Mouse (Mus musculus) stomach, embryonic 15.5 days (tissue): ENCODE data around the gene Car14. TPM values are rescaled to one million over a fixed set of nuclear protein-coding genes. Genes with fewer than 3 reads are reported as not detected.

ENCODE experiments used
- ATAC-seq: fragments of 200-750 bp; cut with Nextera tagmentation; 2 replicates; pipeline ENCODE4 v1.8.0; 2017; ENCODE audit warnings: low read depth, moderate number of reproducible peaks, moderate TSS enrichment; ENCODE audit not compliant: insufficient read depth, low FRiP score
- H3K27ac ChIP-seq: fragments of 300-500 bp; sonication (generic); 2 replicates; pipeline ENCODE4 v1.5.1; 2015; ENCODE audit warnings: mild to moderate bottlenecking, inconsistent platforms
- H3K27me3 ChIP-seq: fragments of 300-500 bp; sonication (generic); replicated peaks from 2 replicates; pipeline ENCODE4 v1.6.1; 2015; ENCODE audit warnings: inconsistent platforms
- H3K36me3 ChIP-seq: fragments of 300-500 bp; sonication (generic); 2 replicates; pipeline ENCODE4 v1.6.1; 2015; ENCODE audit warnings: inconsistent platforms
- H3K4me1 ChIP-seq: fragments of 300-500 bp; sonication (generic); 2 replicates; pipeline ENCODE4 v1.6.1; 2015; ENCODE audit warnings: inconsistent platforms
- H3K4me2 ChIP-seq: fragments of 300-500 bp; sonication (generic); 2 replicates; pipeline ENCODE4 v1.6.1; 2015; ENCODE audit warnings: mild to moderate bottlenecking, inconsistent platforms
- H3K4me3 ChIP-seq: fragments of 300-500 bp; sonication (generic); replicated peaks from 2 replicates; pipeline ENCODE4 v1.5.1; 2015; ENCODE audit warnings: inconsistent platforms
- H3K9ac ChIP-seq: fragments of 300-500 bp; sonication (generic); 2 replicates; pipeline ENCODE4 v1.6.1; 2015; ENCODE audit warnings: inconsistent platforms
- H3K9me3 ChIP-seq: fragments of 300-500 bp; sonication (generic); 2 replicates; pipeline ENCODE4 v1.6.1; 2016; ENCODE audit warnings: inconsistent platforms
- WGBS: fragments of 180-500 bp; shearing (Covaris S2); methylation state at CpG from one replicate; pipeline ENCODE4 v1.1.7; 2015; 5-methylcytosine and 5-hydroxymethylcytosine counted together
- polyA plus RNA-seq: library from polyadenylated mRNA; unstranded; fragments of >200 nt; fragmentation: Nextera tagmentation; extraction: Ambion mirVana; gene quantifications from 2 replicates; pipeline ENCODE4 v1.2.1, GENCODE M21; 2015

The Car14 gene
- polyA plus RNA-seq, 1 experiment from 2014 or later = 3.0 TPM

DNA sequence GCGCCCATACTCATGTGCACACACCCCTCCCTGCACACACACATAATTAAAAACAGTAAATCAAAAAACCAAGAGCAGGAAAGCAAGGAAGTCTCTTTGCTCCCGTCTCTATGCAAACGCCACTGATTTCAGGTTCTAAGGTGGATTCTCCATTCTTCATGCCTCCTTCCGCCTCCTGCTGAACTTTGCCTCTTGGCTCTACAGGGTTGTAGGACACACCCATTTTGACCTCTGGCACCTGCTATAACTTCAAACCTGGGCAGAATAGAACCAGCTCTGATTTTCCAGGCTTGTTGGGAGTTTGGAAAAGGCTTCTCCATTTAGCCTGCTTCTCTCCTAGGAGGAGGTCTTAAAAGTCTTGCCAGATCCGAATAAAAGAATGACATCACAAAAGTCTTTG is 20.1 kb downstream of the Car14 start:
- Histone ChIP-seq H3K4me2 (no peak overlapping the region), H3K4me3 (no peak overlapping the region), H3K9ac (no peak overlapping the region), H3K27ac (0 out of 2 replicates have a peak overlapping the region, but pooled peaks have one; percentile 11), H3K36me3 (no peaks in the 10 kb centered on the region), H3K4me1 (peaks cover 11% of the 10 kb centered on the region; the same call in 1 of the 2 replicates), H3K9me3 (no peaks in the 10 kb centered on the region), H3K27me3 (no peaks in the 10 kb centered on the region)
- ATAC-seq = no peak
- WGBS = 75% methylated on average over 5 of the region's 5 CpGs

DNA sequence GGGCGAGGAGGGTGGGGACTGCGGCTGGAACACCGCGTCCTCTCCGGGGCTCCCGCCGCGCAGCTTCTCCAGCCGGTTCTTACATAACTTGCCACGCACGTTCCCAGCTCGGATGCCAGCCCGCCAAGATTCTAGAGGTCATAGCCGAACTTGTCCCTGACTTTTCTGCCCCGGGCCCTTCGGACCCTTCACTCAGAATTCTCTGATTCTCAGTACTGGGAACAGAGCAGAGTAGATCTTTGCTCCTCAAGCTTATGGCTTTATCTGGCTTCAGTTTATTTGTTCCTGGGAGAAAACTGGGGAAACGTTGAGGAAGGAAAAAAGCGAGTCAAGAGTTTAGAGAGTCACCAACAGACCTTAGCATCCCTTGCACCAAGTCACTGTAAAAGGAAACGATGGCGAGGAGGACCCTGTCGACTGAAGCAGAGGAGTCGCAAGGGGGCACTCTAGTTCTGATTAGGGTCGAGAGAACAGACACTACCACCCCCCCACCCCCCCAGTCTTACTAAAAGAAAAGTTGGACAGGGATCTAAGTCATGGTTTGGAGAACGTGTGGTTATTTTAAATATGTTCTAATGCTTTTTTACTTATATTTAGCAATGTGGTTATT is 21.6 kb downstream of the Car14 start:
- H3K4me2 ChIP-seq = peak overlapping the region; percentile 98
- H3K36me3 ChIP-seq = no peaks in the 10 kb centered on the region
- H3K9me3 ChIP-seq = no peaks in the 10 kb centered on the region
- WGBS = 2% methylated on average over 24 of the region's 24 CpGs
- peak overlapping the region; percentile 31; the same call in 1 of the 2 replicates for H3K27ac ChIP-seq
- H3K9ac ChIP-seq = peak overlapping the region; percentile 24; the same call in 1 of the 2 replicates
- no peak for ATAC-seq
- H3K4me1 ChIP-seq = peaks cover 11% of the 10 kb centered on the region; the same call in 1 of the 2 replicates
- peak overlapping the region; percentile 51 for H3K4me3 ChIP-seq
- no peaks in the 10 kb centered on the region for H3K27me3 ChIP-seq

DNA sequence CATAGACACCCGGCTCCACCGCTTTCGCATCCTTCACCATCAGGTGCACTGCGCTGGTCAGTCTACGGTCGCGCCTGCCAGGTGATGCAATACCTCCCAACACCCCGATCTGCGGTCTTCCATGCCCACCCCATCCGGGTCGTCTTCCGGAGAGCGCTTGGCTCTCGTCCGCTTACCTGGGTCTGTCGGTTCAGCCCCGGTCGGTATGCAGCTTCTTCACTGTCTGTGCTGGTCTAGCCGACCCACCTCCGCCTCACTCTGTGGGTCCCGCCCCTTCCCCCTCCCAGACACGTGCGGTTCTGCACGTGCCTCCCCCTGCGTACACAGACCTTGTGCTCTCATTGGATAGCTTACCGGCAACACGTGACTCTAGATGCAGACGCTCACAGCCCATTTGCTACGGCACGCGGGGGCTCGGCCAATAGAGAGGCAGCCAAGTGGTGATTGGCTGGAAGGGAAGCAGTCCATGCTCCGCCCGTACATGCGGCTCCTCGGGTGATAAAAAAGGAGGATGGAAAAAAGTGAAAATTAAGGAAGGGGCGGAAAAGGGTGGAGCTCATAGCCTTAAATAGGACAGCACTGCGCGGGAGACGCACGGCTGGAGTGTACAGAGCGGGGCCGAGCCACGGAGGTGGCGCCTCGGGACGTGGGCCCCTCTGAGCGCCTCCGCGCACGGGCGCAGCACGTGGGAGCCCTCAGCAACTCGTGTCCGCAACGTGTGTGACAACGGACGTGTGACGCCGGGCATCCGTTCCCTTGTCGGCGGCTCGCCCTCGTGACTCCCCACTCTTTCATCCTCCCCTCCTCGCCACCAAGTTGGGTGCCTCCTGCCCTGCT is 22.3 kb downstream of the Car14 start, which contains the start of gene Ciart:
TSS of gene Ciart (minus strand) at position 273 of the 837 bp plus-strand sequence.
- H3K4me3 ChIP-seq = peak within 1 kb of the TSS; percentile 51
- H3K9ac ChIP-seq = peak within 1 kb of the TSS; percentile 24; the same call in 1 of the 2 replicates
- no peaks in the 10 kb centered on the region for H3K36me3 ChIP-seq
- peak; percentile 98 for ATAC-seq
- peak within 1 kb of the TSS; percentile 31; the same call in 1 of the 2 replicates for H3K27ac ChIP-seq
- no peaks in the 10 kb centered on the region for H3K9me3 ChIP-seq
- WGBS = under 1% methylated on average over 65 of the region's 66 CpGs
- peak within 1 kb of the TSS; percentile 98 for H3K4me2 ChIP-seq
- H3K4me1 ChIP-seq = peaks cover 11% of the 10 kb centered on the region; the same call in 1 of the 2 replicates
- no peaks in the 10 kb centered on the region for H3K27me3 ChIP-seq

- H3K9me3 ChIP-seq = no peaks in the 10 kb centered on the region
- 85% methylated on average over 4 of the region's 4 CpGs for WGBS
- H3K27me3 ChIP-seq = no peaks in the 10 kb centered on the region
- no peak overlapping the region for H3K9ac ChIP-seq
- H3K27ac ChIP-seq = no peak overlapping the region
- no peak for ATAC-seq
- no peaks in the 10 kb centered on the region for H3K36me3 ChIP-seq
- H3K4me3 ChIP-seq = no peak overlapping the region
- no peak overlapping the region for H3K4me2 ChIP-seq
- H3K4me1 ChIP-seq = peaks cover 11% of the 10 kb centered on the region; the same call in 1 of the 2 replicates
These were observed 25.4 kb downstream of the Car14 start for GRCm38 (mm10) chr3:95879063-95879462.

DNA sequence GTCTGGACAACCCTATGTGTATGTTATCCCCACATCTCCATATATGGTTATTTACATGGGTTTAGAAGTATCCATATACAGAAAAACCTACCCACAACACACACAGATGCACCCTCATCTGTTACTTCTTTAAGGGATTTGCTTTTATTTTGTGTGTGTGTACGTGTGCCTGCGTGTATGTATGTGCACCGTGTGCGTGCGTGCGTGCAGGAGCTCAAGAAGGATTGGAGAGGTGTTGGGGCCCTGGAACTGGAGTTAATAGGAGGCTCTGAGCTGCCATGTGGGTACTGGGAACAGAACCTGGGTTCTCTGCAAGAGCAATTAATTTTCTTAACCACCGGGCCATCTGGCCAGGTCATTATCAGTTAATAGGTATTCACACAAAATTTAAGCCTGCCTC is 32.4 kb downstream of the Car14 start:
- ATAC-seq = no peak
- WGBS = 75% methylated on average over 7 of the region's 7 CpGs
- Histone ChIP-seq H3K4me3 (peak overlapping the region; percentile 70), H3K9me3 (no peaks in the 10 kb centered on the region), H3K9ac (peak overlapping the region; percentile 69; the same call in 1 of the 2 replicates), H3K4me2 (peak overlapping the region; percentile 61), H3K4me1 (peaks cover 6% of the 10 kb centered on the region; the same call in 1 of the 2 replicates), H3K36me3 (peaks cover 6% of the 10 kb centered on the region; the same call in 1 of the 2 replicates), H3K27ac (peak overlapping the region; percentile 22; the same call in 1 of the 2 replicates), H3K27me3 (no peaks in the 10 kb centered on the region)

- H3K27me3 ChIP-seq = no peaks in the 10 kb centered on the region
- H3K4me1 ChIP-seq = peaks cover 6% of the 10 kb centered on the region; the same call in 1 of the 2 replicates
- peak within 1 kb of the TSS; percentile 61 for H3K4me2 ChIP-seq
- peaks cover 6% of the 10 kb centered on the region; the same call in 1 of the 2 replicates for H3K36me3 ChIP-seq
- ATAC-seq = peak; percentile 96
- peak within 1 kb of the TSS; percentile 70 for H3K4me3 ChIP-seq
- peak within 1 kb of the TSS; percentile 90 for H3K27ac ChIP-seq
- H3K9me3 ChIP-seq = no peaks in the 10 kb centered on the region
- under 1% methylated on average over 33 of the region's 33 CpGs for WGBS
- H3K9ac ChIP-seq = peak within 1 kb of the TSS; percentile 69
These were observed 33.1 kb downstream of the Car14 start, which contains the start of gene Mrps21 for GRCm38 (mm10) chr3:95871392-95871867. Gene Mrps21, minus strand, starts transcription at chr3:95871519.

DNA sequence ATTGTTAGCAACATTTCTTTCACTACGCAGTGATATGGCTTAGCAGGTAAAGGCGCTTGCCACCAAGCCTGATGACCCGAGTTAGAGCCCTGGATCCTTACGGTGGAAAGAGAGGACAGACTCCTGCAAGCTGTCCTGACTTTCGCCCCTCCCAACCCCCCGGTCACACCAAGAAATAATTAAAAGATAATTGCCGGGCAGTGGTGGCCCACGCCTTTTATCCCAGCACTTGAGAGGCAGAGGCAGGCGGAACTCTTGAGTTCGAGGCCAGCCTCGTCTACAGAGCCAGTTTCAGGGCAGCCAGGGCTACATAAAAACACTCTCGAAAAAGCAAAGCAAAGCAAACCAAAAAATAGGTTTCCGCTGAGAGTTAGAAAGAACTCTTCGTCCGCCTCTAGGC is 33.5 kb downstream of the Car14 start:
- ATAC-seq = 0 out of 2 replicates have a peak, but pooled peaks have one; percentile 11
- H3K36me3 ChIP-seq = peaks cover 6% of the 10 kb centered on the region; the same call in 1 of the 2 replicates
- no peaks in the 10 kb centered on the region for H3K9me3 ChIP-seq
- no peaks in the 10 kb centered on the region for H3K27me3 ChIP-seq
- peak overlapping the region; percentile 90 for H3K27ac ChIP-seq
- H3K4me1 ChIP-seq = peaks cover 6% of the 10 kb centered on the region; the same call in 1 of the 2 replicates
- H3K4me2 ChIP-seq = peak overlapping the region; percentile 61
- H3K9ac ChIP-seq = peak overlapping the region; percentile 69
- 4% methylated on average over 15 of the region's 15 CpGs for WGBS
- peak overlapping the region; percentile 70 for H3K4me3 ChIP-seq

DNA sequence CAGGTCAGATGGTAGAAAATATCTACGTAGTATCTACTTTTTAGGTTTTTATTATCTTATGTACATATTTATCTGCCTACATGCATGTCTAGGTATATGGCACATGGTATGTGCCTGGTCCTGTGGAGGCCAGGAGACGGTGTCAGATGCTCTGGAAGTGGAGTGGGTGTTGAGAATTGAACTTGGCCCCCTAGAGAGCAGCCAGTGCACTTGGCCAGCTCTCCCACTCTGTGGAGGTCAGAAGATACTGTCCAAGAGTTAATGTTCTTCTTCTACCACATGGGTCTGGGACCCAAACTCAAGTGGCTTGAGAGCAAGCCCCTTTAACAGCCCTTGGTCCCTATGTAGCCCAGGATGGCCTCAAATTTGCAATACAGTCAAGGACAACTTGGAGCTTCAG is 37.1 kb downstream of the Car14 start:
- ATAC-seq = no peak
- 92% methylated on average over 2 of the region's 2 CpGs for WGBS
- Histone ChIP-seq H3K27me3 (no peaks in the 10 kb centered on the region), H3K27ac (no peak overlapping the region), H3K9me3 (no peaks in the 10 kb centered on the region), H3K4me3 (no peak overlapping the region), H3K36me3 (peaks cover 6% of the 10 kb centered on the region; the same call in 1 of the 2 replicates), H3K4me1 (peaks cover 5% of the 10 kb centered on the region; the same call in 1 of the 2 replicates), H3K9ac (no peak overlapping the region), H3K4me2 (no peak overlapping the region)

DNA sequence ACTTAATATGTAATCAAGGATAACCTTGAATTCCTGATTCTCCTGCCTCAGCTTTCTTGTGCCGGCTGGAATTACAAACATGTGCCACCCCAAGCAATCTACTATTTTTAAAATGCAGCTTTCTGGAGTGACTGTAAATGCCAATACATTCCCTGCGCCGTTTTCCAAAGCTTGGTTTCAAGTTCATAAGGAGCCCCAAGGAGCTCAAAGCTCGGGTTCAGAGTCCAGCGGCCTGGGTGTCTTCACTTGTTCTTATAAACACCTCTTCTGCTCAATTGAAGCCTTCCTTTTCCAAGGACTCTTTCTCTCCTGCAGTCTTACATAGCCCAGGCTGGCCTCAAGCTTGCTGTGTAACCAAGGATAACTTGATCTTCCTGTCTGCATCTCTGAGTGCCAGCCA is 38.4 kb downstream of the Car14 start:
- Histone ChIP-seq H3K4me3 (no peak overlapping the region), H3K4me2 (no peak overlapping the region), H3K9me3 (no peaks in the 10 kb centered on the region), H3K36me3 (peaks cover 6% of the 10 kb centered on the region; the same call in 1 of the 2 replicates), H3K27me3 (no peaks in the 10 kb centered on the region), H3K4me1 (no peaks in the 10 kb centered on the region), H3K9ac (no peak overlapping the region), H3K27ac (no peak overlapping the region)
- 85% methylated on average over 5 of the region's 5 CpGs for WGBS
- ATAC-seq = no peak

GRCm38 (mm10) chr3:95865571-95865970 is 38.9 kb downstream of the Car14 start:
- Histone ChIP-seq H3K27ac (no peak overlapping the region), H3K4me1 (no peaks in the 10 kb centered on the region), H3K9ac (no peak overlapping the region), H3K9me3 (no peaks in the 10 kb centered on the region), H3K36me3 (peaks cover 6% of the 10 kb centered on the region; the same call in 1 of the 2 replicates), H3K4me3 (no peak overlapping the region), H3K4me2 (no peak overlapping the region), H3K27me3 (no peaks in the 10 kb centered on the region)
- no peak for ATAC-seq
- 95% methylated on average over 20 of the region's 20 CpGs for WGBS

DNA sequence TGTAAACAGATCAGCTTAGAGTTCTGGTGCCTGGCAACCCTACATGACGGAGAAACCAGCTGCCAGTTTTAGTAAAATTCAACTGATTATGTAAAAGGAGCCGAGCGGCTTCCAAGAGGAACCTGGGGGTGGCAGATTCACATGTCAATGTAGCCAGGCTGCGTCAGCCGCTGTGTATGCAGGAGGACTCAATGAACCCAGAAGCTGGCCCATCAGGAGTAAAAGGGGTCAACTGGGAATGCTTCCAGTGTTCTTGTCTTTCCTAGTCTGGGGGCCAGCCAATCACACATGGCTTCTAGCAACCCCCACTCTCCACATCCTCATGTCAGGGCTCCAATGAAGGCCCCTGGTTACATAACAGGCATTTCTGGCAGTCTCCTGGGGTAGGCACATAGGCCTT is 39.4 kb downstream of the Car14 start:
- H3K9me3 ChIP-seq = no peaks in the 10 kb centered on the region
- 76% methylated on average over 5 of the region's 5 CpGs for WGBS
- H3K4me3 ChIP-seq = no peak overlapping the region
- H3K9ac ChIP-seq = no peak overlapping the region
- H3K36me3 ChIP-seq = peaks cover 6% of the 10 kb centered on the region; the same call in 1 of the 2 replicates
- ATAC-seq = no peak
- H3K4me2 ChIP-seq = no peak overlapping the region
- no peaks in the 10 kb centered on the region for H3K4me1 ChIP-seq
- H3K27ac ChIP-seq = no peak overlapping the region
- no peaks in the 10 kb centered on the region for H3K27me3 ChIP-seq
